Mouse (Mus musculus): ENCODE results near the gene Osbpl8.

- TF ChIP-seq POLR2A (IDR thresholded peaks at IDR 0.05; ENCODE audit: low read depth, low read length) (no peak), CTCF (IDR thresholded peaks at IDR 0.05; ENCODE audit: extremely low read depth, insufficient read depth, insufficient read length, insufficient replicate concordance) (no peak)
These were observed 4.0 kb upstream of the Osbpl8 start for GRCm38 (mm10) chr10:111160540-111160939.
